Mouse (Mus musculus) left cerebral cortex, adult 6 months (tissue): ENCODE data around the gene Csrp3. TPM values are rescaled to one million over a fixed set of nuclear protein-coding genes. Genes with fewer than 3 reads are reported as not detected.

Experiments used
- long read RNA-seq, 2 experiments: library from polyadenylated mRNA; unstranded; transcript quantifications; one replicate each; pipeline ENCODE4 v2.0.0; 2019 to 2020
- polyA plus RNA-seq: library from polyadenylated mRNA; unstranded; fragments of <200 nt; fragmentation: Nextera tagmentation; gene quantifications from 2 replicates; pipeline ENCODE4 v1.2.3, GENCODE M21; 2021

Csrp3 gene
- polyA plus RNA-seq = not detected in 2 replicates
- long read RNA-seq, experiment 1 = 0 reads
- long read RNA-seq, experiment 2 = 0 reads

DNA sequence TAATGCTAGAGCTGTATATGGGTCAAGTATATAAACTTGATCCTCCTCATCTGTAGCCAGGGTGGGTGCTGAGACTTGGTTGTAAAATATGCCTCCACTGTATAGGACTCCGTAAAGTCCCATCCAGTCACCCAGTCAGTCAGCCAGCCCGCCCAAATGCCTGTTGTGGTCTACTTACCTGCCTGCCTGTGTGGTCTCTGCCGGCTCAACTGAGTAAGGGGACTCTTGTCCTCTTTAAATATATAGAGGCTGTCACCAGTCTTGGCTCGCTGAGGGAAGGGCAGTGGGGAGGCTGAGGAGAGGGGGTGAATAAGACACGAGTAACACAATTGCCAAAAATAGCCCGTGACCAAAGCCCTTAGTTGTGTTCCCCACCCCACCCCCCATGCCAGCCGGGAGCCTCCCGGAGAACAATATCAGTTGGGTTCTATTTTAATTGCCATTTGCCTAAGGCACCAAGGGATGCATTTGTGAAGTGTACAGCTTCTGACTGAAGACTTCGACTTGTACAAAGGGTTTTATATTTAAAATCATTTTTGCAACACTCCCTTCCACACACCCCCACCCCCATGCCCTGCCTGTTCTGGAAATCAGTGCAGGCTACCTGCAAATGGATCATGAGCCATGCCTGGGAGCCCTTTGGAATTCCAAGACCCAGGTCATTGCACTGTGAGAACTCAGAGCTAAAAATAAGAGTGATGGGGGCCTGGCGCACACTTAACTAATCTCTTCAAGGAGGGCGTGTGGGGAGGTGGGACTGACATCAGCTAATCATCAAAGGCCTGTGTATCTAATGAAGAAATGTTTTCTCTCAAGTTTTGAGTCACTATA is at the start of gene Csrp3:
Gene Csrp3, minus strand, starts transcription at position 214 of the 831 bp plus-strand sequence.

DNA sequence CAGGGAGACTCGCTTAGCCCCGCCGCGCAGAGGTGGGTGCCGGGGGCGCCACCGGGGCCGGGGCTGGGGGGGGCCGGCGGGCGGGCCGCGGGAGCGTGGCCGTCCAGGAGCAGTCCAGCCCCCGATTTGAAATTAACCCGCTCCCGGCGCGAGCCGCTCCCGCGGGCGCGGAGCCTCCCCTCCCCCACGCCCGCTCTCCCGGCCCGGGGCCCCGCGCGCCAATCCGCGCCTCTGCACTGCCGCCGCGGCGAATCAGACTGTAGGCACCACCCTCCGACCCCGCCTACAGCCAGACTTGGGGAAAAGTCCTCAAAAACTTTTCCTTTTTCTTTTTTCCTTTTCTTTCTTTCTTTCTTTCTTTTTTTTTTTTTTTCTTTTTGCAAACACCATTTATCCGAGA is 33.7 kb upstream of the Csrp3 start, which contains the start of gene E2f8:
Gene E2f8, minus strand, starts transcription at position 111 of the 400 bp plus-strand sequence.

DNA sequence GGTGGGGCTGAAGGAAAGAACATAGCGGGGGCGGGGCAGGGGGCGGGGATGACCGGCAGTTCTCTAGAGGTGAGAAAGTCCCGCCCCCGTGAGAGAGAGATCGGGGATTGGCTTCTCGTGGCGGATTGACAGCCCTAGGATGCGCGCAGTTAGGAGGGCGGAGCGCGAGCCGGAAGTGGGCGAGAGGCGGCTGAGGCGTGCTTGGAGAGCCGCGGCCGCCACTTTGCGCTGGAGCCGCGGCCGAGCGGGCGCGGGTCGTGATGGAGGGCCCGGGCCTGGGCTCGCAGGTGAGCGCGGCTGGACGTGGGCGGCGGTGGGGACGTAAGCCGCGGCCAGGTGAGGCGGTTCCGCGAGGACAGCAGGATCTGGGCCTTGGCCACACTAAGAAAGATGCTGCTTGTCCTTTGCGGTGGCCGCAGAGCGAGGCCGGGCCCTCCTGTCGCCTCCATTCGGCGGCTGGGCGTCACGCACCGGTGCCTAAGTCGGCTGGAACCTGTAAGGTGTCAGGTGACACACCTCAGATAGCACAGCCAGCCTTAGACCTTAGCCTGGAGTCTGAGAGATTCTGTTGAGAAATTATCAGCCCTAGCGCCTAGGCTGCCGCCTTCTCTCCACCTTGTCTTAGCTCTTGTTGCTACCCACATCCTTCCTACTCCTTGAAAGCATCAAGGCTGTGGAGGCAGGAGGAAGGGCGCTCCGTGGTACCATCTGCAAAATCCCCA is 58.8 kb downstream of the Csrp3 start, which contains the start of gene Zdhhc13:
Gene Zdhhc13, plus strand, starts transcription at position 153 of the 722 bp plus-strand sequence.

Other genes with a start within 250 kb of the Csrp3 start
- gene Mrgprb3, start 204.2 kb downstream of the Csrp3 start, polyA plus RNA-seq = not detected in 2 replicates
- 16.1 and 18.0 TPM in 2 replicates for gene Zdhhc13, start 59.0 kb downstream of the Csrp3 start, polyA plus RNA-seq
- gene E2f8, start 33.6 kb upstream of the Csrp3 start, polyA plus RNA-seq = 0.09 and 0.26 TPM in 2 replicates
- gene Nav2, start 60.7 kb upstream of the Csrp3 start, polyA plus RNA-seq = 6.5 and 7.4 TPM in 2 replicates